Mouse (Mus musculus) liver, postnatal 0 days (tissue): ENCODE data around the gene Ptprg.

Source experiments
- CTCF ChIP-seq: sonication (generic); IDR thresholded peaks from 2 replicates; pipeline ENCODE4 v1.5.1; 2016; ENCODE audit warnings: antibody characterized with exemption, low read depth
- EP300 ChIP-seq: IDR thresholded peaks from 2 replicates; pipeline ENCODE4 v1.6.1; 2016; ENCODE audit warnings: antibody characterized with exemption, low read depth, mild to moderate bottlenecking

- no peak for TF ChIP-seq CTCF
- TF ChIP-seq EP300: no peak
Observed at GRCm38 (mm10) chr14:12065736-12066135, 512.4 kb downstream of the Ptprg start.
